In the genomic region with DNA sequence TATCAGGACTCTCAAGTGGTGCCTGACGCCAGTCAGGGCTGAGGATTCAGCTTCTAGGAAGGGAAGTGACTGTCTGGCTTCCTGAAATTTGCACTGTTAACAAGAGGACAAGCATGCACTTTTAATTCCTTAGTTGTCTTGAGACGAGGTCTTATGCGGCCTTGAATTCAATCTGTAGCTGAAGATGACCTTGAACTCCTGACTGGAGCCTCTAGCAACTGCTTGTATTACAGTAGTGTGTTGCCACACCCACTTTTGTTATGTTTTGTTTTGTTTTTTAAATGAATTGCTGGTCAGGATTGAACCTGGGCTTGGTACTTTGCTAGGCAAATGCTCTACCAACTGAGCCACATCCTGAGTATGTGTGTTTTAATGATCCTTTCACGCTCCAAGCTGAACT, we compare ENCODE assay signal across 9 mouse cellular contexts. TPM values are rescaled to one million over a fixed set of nuclear protein-coding genes. Genes with fewer than 3 reads are reported as not detected.
DNase-seq lines count a peak whose midpoint lies in the region; ATAC-seq and TF ChIP-seq lines count a peak whose summit lies in the region.
"Had no signal": no experiment of that assay in that cellular context is flagged by ENCODE, and none has a peak within 500 bp of the region (broad histone marks: within the 10 kb centered on the region; RNA-seq: fewer than 3 reads in every experiment).

No protein-coding gene starts in this region.

- peak overlapping the region; percentile 89 for H3K27ac ChIP-seq in heart, embryonic 15.5 days
- no peak overlapping the region; the same call in 1 of the 2 replicates for H3K27ac ChIP-seq in ES-E14 (ENCODE audit: insufficient read depth, low read depth, low read length, poor library complexity, severe bottlenecking)
- H3K27ac ChIP-seq in forebrain, embryonic 15.5 days (replicated peaks) = no peak overlapping the region
- no peak overlapping the region for H3K27ac ChIP-seq in liver, embryonic 15.5 days (replicated peaks)

- no peak for ATAC-seq in heart, embryonic 15.5 days (replicated peaks; ENCODE audit: insufficient number of reproducible peaks, insufficient read depth, low FRiP score, low read depth)
- no peak for ATAC-seq in forebrain, embryonic 15.5 days (replicated peaks)
- no peak for ATAC-seq in liver, embryonic 15.5 days (ENCODE audit: insufficient read depth)

- H3K4me2 ChIP-seq in heart, embryonic 15.5 days = peak overlapping the region; percentile 88
- H3K4me2 ChIP-seq in forebrain, embryonic 15.5 days (replicated peaks) = peak overlapping the region; percentile 93
- peak overlapping the region; percentile 92 for H3K4me2 ChIP-seq in liver, embryonic 15.5 days

- no peak for DNase-seq in heart, adult 18-20 months
- DNase-seq in ES-E14 (ENCODE audit: low read depth, low spot score) = no peak
- no peak for DNase-seq in urinary bladder, postnatal 4 days (ENCODE audit: low spot score in 2 of 2)
- no peak for DNase-seq in B cell, adult 2 months
- DNase-seq in kidney, postnatal 10 days = no peak
- DNase-seq: layer of hippocampus, adult 9-11 months had no signal

- H3K4me1 ChIP-seq in heart, embryonic 15.5 days (replicated peaks) = peaks cover 57% of the 10 kb centered on the region
- peaks cover 20 to 53% of the 10 kb centered on the region in 2 experiments for H3K4me1 ChIP-seq in ES-E14 (ENCODE audit: control insufficient read depth in 2 of 2, insufficient read depth in 2 of 2, low read length in 2 of 2, poor library complexity in 1 of 2)
- peaks cover 27% of the 10 kb centered on the region for H3K4me1 ChIP-seq in forebrain, embryonic 15.5 days
- peaks cover 59% of the 10 kb centered on the region for H3K4me1 ChIP-seq in liver, embryonic 15.5 days (replicated peaks)

- 47% methylated on average over 4 of the region's 4 CpGs for WGBS in heart, embryonic 15.5 days
- WGBS in forebrain, embryonic 15.5 days = 60% methylated on average over 4 of the region's 4 CpGs
- 51% methylated on average over 4 of the region's 4 CpGs for WGBS in liver, embryonic 15.5 days (ENCODE audit: insufficient replicate concordance)

- no peaks in the 10 kb centered on the region for H3K27me3 ChIP-seq in heart, embryonic 15.5 days
- H3K27me3 ChIP-seq in forebrain, embryonic 15.5 days = no peaks in the 10 kb centered on the region
- no peaks in the 10 kb centered on the region for H3K27me3 ChIP-seq in liver, embryonic 15.5 days

- in situ Hi-C loops in ES-E14 (cut with MboI; ENCODE audit: low sequenced_read_pairs in 2 of 2, unreplicated experiment in 2 of 2) = no loop called here

- H3K9me3 ChIP-seq in heart, embryonic 15.5 days (replicated peaks) = no peaks in the 10 kb centered on the region
- no peaks in the 10 kb centered on the region for H3K9me3 ChIP-seq in ES-E14 (ENCODE audit: control insufficient read depth, insufficient read depth, low read depth, low read length)
- no peaks in the 10 kb centered on the region for H3K9me3 ChIP-seq in forebrain, embryonic 15.5 days
- no peaks in the 10 kb centered on the region for H3K9me3 ChIP-seq in liver, embryonic 15.5 days (replicated peaks)

- H3K4me3 ChIP-seq in heart, embryonic 15.5 days = peak overlapping the region; percentile 72
- peak overlapping the region; percentile 90 to 91; a peak in 3 of 4 replicates for H3K4me3 ChIP-seq in ES-E14 (ENCODE audit: insufficient read depth in 1 of 2, low read depth in 1 of 2, low read length in 2 of 2, poor library complexity in 1 of 2, severe bottlenecking in 1 of 2)
- peak overlapping the region; percentile 70; the same call in 1 of the 2 replicates for H3K4me3 ChIP-seq in forebrain, embryonic 15.5 days
- peak overlapping the region; percentile 64; the same call in 1 of the 2 replicates for H3K4me3 ChIP-seq in liver, embryonic 15.5 days (replicated peaks)

- peak overlapping the region; percentile 77 for H3K9ac ChIP-seq in heart, embryonic 15.5 days
- H3K9ac ChIP-seq in ES-E14 (ENCODE audit: insufficient read depth, low read depth, low read length, poor library complexity, severe bottlenecking) = no peak overlapping the region
- 0 out of 2 replicates have a peak overlapping the region, but pooled peaks have one; percentile 70 for H3K9ac ChIP-seq in forebrain, embryonic 15.5 days (replicated peaks)
- H3K9ac ChIP-seq in liver, embryonic 15.5 days = no peak overlapping the region

- H3K36me3 ChIP-seq in heart, embryonic 15.5 days = no peaks in the 10 kb centered on the region
- peaks cover 14% of the 10 kb centered on the region; the same call in 1 of the 2 replicates for H3K36me3 ChIP-seq in ES-E14 (ENCODE audit: control insufficient read depth, insufficient read depth, low read length, poor library complexity, severe bottlenecking)
- H3K36me3 ChIP-seq in forebrain, embryonic 15.5 days = no peaks in the 10 kb centered on the region
- no peaks in the 10 kb centered on the region for H3K36me3 ChIP-seq in liver, embryonic 15.5 days (replicated peaks)

TF ChIP-seq in ES-E14, 5 proteins besides CTCF, POLR2A, EP300 and RAD21:
- TF ChIP-seq HCFC1 (IDR thresholded peaks at IDR 0.05; ENCODE audit: borderline replicate concordance, insufficient read depth, low read length) (no peak), CHD2 (IDR thresholded peaks at IDR 0.05; ENCODE audit: low read depth, low read length) (no peak), ZC3H11A (IDR thresholded peaks at IDR 0.05; ENCODE audit: borderline replicate concordance, low read depth, low read length) (no peak)

RNA-seq across cellular contexts. Expression of a gene that starts 32.5 kb away (rescaled TPM):
- 37.1 and 37.7 TPM in 2 replicates for polyA plus RNA-seq in heart, embryonic 15.5 days (2015; fragmentation: Nextera tagmentation; extraction: Ambion mirVana)
- total RNA-seq in heart, adult 18-20 months (2021) = 100 to 1,000 TPM; 189 to 209 TPM
- 87.1 and 126 TPM in 2 replicates for total RNA-seq in ES-E14 (2012; rRNA removed)
- polyA plus RNA-seq in forebrain, embryonic 15.5 days (2015; fragmentation: Nextera tagmentation; extraction: Ambion mirVana) = 16.3 and 18.4 TPM in 2 replicates
- polyA plus RNA-seq in liver, embryonic 15.5 days (2015; fragmentation: Nextera tagmentation; extraction: Ambion mirVana) = 9.2 and 11.2 TPM in 2 replicates

Comparison
In these comparisons a context has a peak if more than half of its experiments do, and no peak if none do; other contexts are left out.
1. H3K9ac ChIP-seq: peak in heart, embryonic 15.5 days (single experiment) and forebrain, embryonic 15.5 days (single experiment); none in ES-E14 (single experiment) and liver, embryonic 15.5 days (single experiment).
2. Peak in every context shown above with its lines, with median percentiles within 50 percentile points of each other: H3K4me2 ChIP-seq and H3K4me3 ChIP-seq.